Mouse (Mus musculus): Measurements from ENCODE around the gene Itpr2. TPM values are rescaled to one million over a fixed set of nuclear protein-coding genes. Genes with fewer than 3 reads are reported as not detected.

The Itpr2 gene
- polyA plus RNA-seq, 1 experiment from 2014 or later: 12.2 TPM

DNA sequence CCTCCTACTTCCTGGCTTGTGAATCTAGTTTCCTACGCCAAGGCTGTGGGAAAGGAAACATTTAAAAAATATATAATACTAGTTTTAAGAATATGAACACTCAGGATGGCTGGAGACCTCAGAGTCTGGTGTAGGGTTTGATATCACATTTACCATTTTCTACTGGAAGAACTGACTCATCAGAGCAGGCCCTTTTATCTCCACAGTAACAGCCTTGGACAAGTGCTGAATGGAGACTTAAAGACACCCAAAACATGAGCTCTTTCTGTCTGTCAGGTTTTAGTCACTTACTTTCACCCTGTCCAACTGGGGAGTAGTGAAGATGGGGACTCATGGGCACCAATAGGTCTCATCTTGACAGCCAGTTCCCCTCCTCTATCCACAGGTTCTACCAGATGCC is 430.1 kb downstream of the Itpr2 start:
- H3K36me3 ChIP-seq: no peaks in the 10 kb centered on the region
- no peak overlapping the region for H3K27ac ChIP-seq
- no peak overlapping the region for H3K4me2 ChIP-seq
- H3K9me3 ChIP-seq: no peaks in the 10 kb centered on the region
- ATAC-seq (ENCODE audit: insufficient read depth, low FRiP score, low read depth): no peak
- WGBS: 84% methylated on average over 1 of the region's 1 CpGs
- no peaks in the 10 kb centered on the region for H3K4me1 ChIP-seq
- H3K4me3 ChIP-seq (replicated peaks): no peak overlapping the region
- no peaks in the 10 kb centered on the region for H3K27me3 ChIP-seq (replicated peaks)
- H3K9ac ChIP-seq: no peak overlapping the region

Other genes starting within 250 kb of the Itpr2 start
- gene Fgfr1op2, start 75.0 kb upstream of the Itpr2 start, polyA plus RNA-seq (2015; fragmentation: Nextera tagmentation; extraction: Ambion mirVana): 98.5 and 101 TPM in 2 replicates
- 53.8 and 64.5 TPM in 2 replicates for gene Ints13, start 75.6 kb upstream of the Itpr2 start, polyA plus RNA-seq (2015; fragmentation: Nextera tagmentation; extraction: Ambion mirVana)
- gene Med21, start 140.3 kb upstream of the Itpr2 start, polyA plus RNA-seq (2015; fragmentation: Nextera tagmentation; extraction: Ambion mirVana): 133 and 140 TPM in 2 replicates
- 31.7 and 36.1 TPM in 2 replicates for gene Tm7sf3, start 140.6 kb upstream of the Itpr2 start, polyA plus RNA-seq (2015; fragmentation: Nextera tagmentation; extraction: Ambion mirVana)
- 20.6 and 21.3 TPM in 2 replicates for gene Stk38l, start 222.8 kb upstream of the Itpr2 start, polyA plus RNA-seq (2015; fragmentation: Nextera tagmentation; extraction: Ambion mirVana)